8 mouse cellular contexts compared by ENCODE assay signal in genomic region chr7:80386235-80386930, GRCm38 (mm10). TPM values are rescaled to one million over a fixed set of nuclear protein-coding genes. Genes with fewer than 3 reads are reported as not detected.
DNase-seq lines count a peak whose midpoint lies in the region; ATAC-seq and TF ChIP-seq lines count a peak whose summit lies in the region.

No protein-coding gene starts in this region.

- peak; percentile 76 for ATAC-seq in hindbrain, embryonic 15.5 days (ENCODE audit: low FRiP score, low read depth)

- 37% methylated on average over 18 of the region's 18 CpGs for WGBS in hindbrain, embryonic 15.5 days

- peaks cover 16% of the 10 kb centered on the region for H3K4me1 ChIP-seq in hindbrain, embryonic 15.5 days (replicated peaks)
- peaks cover 88% of the 10 kb centered on the region for H3K4me1 ChIP-seq in megakaryocyte, embryonic 14.5 days

- peak; percentile 98 for TF ChIP-seq CTCF in left cerebral cortex, adult 2 months (IDR thresholded peaks at IDR 0.05)

- no peak overlapping the region for H3K4me3 ChIP-seq in hindbrain, embryonic 15.5 days
- peak overlapping the region; percentile 36; the same call in 1 of the 2 replicates for H3K4me3 ChIP-seq in left cerebral cortex, adult 2 months
- peak overlapping the region; percentile 95 for H3K4me3 ChIP-seq in megakaryocyte, embryonic 14.5 days (replicated peaks)

- H3K27ac ChIP-seq in hindbrain, embryonic 15.5 days (replicated peaks): no peak overlapping the region
- no peak overlapping the region for H3K27ac ChIP-seq in left cerebral cortex, adult 2 months

- intact Hi-C loops in left cerebral cortex, adult 2 months (cut with DNase I): loop anchor here (1.0 to 10.0 kb wide), 4 partner anchors 194 to 458 kb away; no protein-coding TSS in a partner anchor

- no peak overlapping the region for H3K9ac ChIP-seq in hindbrain, embryonic 15.5 days

- no peaks in the 10 kb centered on the region for H3K9me3 ChIP-seq in hindbrain, embryonic 15.5 days
- H3K9me3 ChIP-seq in megakaryocyte, embryonic 14.5 days: no peaks in the 10 kb centered on the region

- H3K27me3 ChIP-seq in hindbrain, embryonic 15.5 days: peaks cover 6% of the 10 kb centered on the region; the same call in 1 of the 2 replicates
- H3K27me3 ChIP-seq in megakaryocyte, embryonic 14.5 days (replicated peaks): no peaks in the 10 kb centered on the region

- H3K4me2 ChIP-seq in hindbrain, embryonic 15.5 days: peak overlapping the region; percentile 33; the same call in 1 of the 2 replicates

- H3K36me3 ChIP-seq in hindbrain, embryonic 15.5 days: peaks cover under 1% of the 10 kb centered on the region
- H3K36me3 ChIP-seq in megakaryocyte, embryonic 14.5 days (replicated peaks; ENCODE audit: low read length): peaks cover 78% of the 10 kb centered on the region

- DNase-seq in WW6 (ENCODE audit: low read depth, low spot score): peak; percentile 65
- peak; percentile 90 to 92 for DNase-seq in cerebellum, postnatal 36 days
- DNase-seq in frontal cortex, postnatal 36 days (ENCODE audit: low spot score in 2 of 2): peak; percentile 88 to 89
- DNase-seq in left cerebral cortex, adult 2 months (ENCODE audit: extremely low spot score in 1 of 2, low spot score in 2 of 2): peak; percentile 85 to 92
- DNase-seq in right cerebral cortex, postnatal 10 days (ENCODE audit: low spot score in 2 of 2): peak; percentile 90 to 93
- peak; percentile 94 for DNase-seq in urinary bladder, postnatal 14 days (ENCODE audit: low spot score)

RNA-seq across cellular contexts. Expression of gene Fes, which starts 1.4 kb away (rescaled TPM):
- polyA plus RNA-seq in hindbrain, embryonic 15.5 days (2015; fragmentation: Nextera tagmentation; extraction: Ambion mirVana): 3.7 and 5.0 TPM in 2 replicates
- 1 to 10 TPM; 5.3 to 6.8 TPM for total RNA-seq in left cerebral cortex, adult 2 months (2021)
- polyA plus RNA-seq in megakaryocyte, embryonic 14.5 days (2012; ENCODE audit: insufficient read depth, low replicate concordance): 42.2 and 53.1 TPM in 2 replicates

RNA-seq across cellular contexts. Expression of gene Man2a2, which starts 15.2 kb away (rescaled TPM):
- polyA plus RNA-seq in hindbrain, embryonic 15.5 days (2015; fragmentation: Nextera tagmentation; extraction: Ambion mirVana): 26.5 and 27.2 TPM in 2 replicates
- 100 to 1,000 TPM; 152 to 157 TPM for total RNA-seq in left cerebral cortex, adult 2 months (2021)
- polyA plus RNA-seq in megakaryocyte, embryonic 14.5 days (2012; ENCODE audit: insufficient read depth, low replicate concordance): 36.1 and 38.2 TPM in 2 replicates

RNA-seq across cellular contexts. Expression of gene Furin, which starts 18.9 kb away (rescaled TPM):
- 5.9 and 6.4 TPM in 2 replicates for polyA plus RNA-seq in hindbrain, embryonic 15.5 days (2015; fragmentation: Nextera tagmentation; extraction: Ambion mirVana)
- 10 to 100 TPM; 38.0 to 40.7 TPM for total RNA-seq in left cerebral cortex, adult 2 months (2021)
- 72.7 and 125 TPM in 2 replicates for polyA plus RNA-seq in megakaryocyte, embryonic 14.5 days (2012; ENCODE audit: insufficient read depth, low replicate concordance)

RNA-seq across cellular contexts. Expression of gene Hddc3, which starts 43.5 kb away (rescaled TPM):
- polyA plus RNA-seq in hindbrain, embryonic 15.5 days (2015; fragmentation: Nextera tagmentation; extraction: Ambion mirVana): 21.9 and 22.7 TPM in 2 replicates
- total RNA-seq in left cerebral cortex, adult 2 months (2021): 10 to 100 TPM; 46.4 to 56.4 TPM
- polyA plus RNA-seq in megakaryocyte, embryonic 14.5 days (2012; ENCODE audit: insufficient read depth, low replicate concordance): 17.4 and 104 TPM in 2 replicates

RNA-seq across cellular contexts. Expression of gene Unc45a, which starts 45.6 kb away (rescaled TPM):
- 56.1 and 61.2 TPM in 2 replicates for polyA plus RNA-seq in hindbrain, embryonic 15.5 days (2015; fragmentation: Nextera tagmentation; extraction: Ambion mirVana)
- total RNA-seq in left cerebral cortex, adult 2 months (2021): 10 to 100 TPM; 37.7 to 43.7 TPM
- polyA plus RNA-seq in megakaryocyte, embryonic 14.5 days (2012; ENCODE audit: insufficient read depth, low replicate concordance): 37.4 and 78.5 TPM in 2 replicates
